Mouse (Mus musculus): Measurements from ENCODE around the gene Amigo2.

Amigo2 gene

GRCm38 (mm10) chr15:97267094-97267695 lies 20.1 kb upstream of the Amigo2 start:
- DNase-seq (ENCODE audit: low read depth, low spot score) = no peak

DNA sequence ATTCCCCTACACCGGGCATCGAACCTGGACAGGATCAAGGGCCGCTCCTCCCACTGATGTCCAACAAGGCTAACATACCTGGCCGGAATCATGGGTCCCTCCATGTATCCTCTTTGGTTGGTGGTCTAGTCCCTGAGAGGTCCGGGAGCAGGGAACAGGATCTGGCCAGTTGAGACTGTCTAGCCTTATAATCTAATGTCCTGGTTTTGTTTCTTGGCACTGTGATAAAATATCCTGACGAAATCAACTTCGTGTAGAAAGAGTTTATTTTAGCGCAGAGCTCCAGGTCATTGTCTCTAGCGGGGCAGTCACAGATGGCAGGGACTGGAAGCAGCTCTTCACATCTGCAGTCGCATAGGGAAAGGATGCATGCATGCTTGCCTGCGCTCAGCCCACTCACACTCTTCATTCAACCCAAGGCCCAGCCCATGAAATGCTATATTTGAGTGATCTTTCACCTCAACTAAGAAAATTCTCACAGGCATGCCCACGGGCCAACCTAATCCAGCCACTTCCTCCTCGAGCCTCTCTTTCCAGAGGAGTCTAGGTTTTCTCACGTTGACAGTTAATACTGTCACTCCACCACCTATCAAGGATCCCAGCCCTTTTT lies 19.3 kb upstream of the Amigo2 start:
- no peak for DNase-seq (ENCODE audit: low read depth, low spot score)

DNA sequence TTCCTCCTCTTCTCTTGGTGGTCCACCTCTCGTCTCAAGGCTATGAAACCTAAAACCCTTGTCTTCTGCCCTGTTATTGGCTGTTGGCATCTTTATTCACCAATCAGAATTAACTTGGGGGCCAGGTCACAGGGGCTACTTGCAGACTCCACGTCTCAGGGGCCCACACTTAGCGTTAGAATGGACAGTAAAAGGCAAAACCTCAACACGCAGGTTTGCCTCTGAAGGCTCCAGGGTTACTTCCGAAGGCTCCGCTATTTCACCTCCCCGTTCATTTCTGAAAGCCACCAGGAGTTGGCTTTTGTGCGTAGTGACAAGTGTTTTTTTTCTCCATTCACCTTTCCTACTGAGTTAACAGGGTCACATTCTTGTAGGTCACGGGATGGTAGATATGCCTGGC lies 15.2 kb upstream of the Amigo2 start:
- DNase-seq (ENCODE audit: low read depth, low spot score) = no peak

DNA sequence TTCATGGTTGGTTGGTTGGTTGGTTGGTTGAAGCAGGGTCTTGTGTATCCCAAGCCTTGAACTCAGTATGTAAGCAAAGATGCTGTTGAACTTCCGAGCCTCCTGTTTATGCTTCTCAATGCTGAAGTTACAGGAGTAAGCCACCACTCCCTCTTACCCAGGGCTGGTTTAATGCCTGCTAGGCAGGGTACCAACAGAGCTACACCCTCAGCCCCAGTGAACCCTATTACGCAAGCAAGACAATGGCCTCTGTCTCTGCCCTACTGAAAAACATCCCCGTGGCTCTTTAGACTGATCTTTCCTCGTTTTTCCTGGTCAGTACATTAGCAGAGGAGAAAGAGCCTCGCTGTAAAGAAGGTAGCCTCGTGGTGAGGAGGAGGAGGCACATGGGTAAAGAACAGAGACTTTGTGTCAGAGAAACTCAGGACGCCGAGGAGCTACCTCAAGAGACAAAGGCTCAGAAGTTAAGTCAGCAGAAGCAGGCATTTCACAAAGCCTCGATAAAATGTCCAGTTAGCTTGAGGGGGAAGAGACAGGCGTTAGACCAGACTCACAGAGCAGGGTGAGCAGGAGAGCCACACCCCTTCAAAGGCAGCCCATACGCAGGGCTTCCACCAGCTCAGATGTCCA lies 13.0 kb upstream of the Amigo2 start:
- no peak for DNase-seq (ENCODE audit: low read depth, low spot score)

- no peak for DNase-seq (ENCODE audit: low read depth, low spot score)
Measured at GRCm38 (mm10) chr15:97259300-97259699, 12.2 kb upstream of the Amigo2 start.

DNA sequence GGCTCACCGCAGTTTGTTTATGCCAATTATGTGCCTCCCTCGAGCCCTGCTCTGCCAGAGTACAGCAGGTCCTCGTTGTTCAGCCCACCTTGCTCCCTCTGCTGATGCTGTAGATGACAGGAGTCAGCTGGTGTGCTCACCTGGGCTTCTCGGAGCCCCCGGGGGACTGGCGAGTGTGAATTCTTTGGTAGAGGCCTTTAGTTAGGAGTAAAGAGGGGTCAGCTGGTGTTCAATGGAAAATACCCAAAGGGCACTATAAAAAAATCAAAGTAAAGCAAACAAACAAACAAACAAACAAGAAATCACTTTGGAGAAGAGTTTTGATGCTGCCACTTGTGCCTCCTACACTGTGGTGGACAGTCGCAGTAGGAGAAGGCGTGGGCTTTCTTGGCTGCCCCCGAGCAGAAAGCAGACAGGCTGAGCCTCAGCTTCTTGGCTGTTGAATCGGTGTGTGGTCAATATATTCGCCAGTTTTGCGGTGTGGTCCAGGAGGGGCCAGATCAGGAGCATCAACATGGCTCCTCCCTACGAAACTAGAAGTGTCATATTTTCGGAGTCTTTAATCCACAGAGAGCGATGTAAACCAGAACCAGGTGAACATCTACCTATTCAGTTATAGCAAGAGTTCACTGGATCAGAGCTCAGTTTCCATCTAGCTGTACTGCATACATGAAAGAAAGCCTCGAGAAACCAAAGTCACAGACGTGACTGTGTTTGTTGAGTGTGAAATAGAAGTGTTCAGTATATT lies 11.6 kb upstream of the Amigo2 start:
- DNase-seq (ENCODE audit: low read depth, low spot score) = no peak

GRCm38 (mm10) chr15:97257206-97257775 lies 10.2 kb upstream of the Amigo2 start:
- DNase-seq (ENCODE audit: low read depth, low spot score) = no peak

DNA sequence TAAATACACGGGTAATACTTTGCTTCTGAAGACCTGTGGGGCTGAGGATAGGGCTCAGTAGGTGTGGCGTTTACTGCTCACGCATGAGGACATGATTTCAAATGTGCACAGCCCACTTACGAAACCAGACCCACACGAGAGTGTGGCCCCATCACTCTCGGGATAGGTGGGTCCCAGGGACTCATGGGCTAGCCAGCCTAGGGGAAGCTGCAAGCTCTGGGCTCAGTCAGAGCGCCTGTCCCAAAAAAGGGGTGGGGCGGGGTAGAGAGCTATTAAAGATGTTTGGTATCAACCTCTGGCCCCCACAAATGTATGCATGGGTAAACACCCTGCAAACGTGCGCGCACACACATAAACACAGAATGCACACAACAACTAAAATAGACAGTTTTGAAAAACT lies 9.3 kb upstream of the Amigo2 start:
- DNase-seq (ENCODE audit: low read depth, low spot score) = no peak

- no peak for DNase-seq (ENCODE audit: low read depth, low spot score)
Measured at GRCm38 (mm10) chr15:97255800-97256199, 8.7 kb upstream of the Amigo2 start.

GRCm38 (mm10) chr15:97254375-97254774 lies 7.3 kb upstream of the Amigo2 start:
- DNase-seq (ENCODE audit: low read depth, low spot score) = no peak

DNA sequence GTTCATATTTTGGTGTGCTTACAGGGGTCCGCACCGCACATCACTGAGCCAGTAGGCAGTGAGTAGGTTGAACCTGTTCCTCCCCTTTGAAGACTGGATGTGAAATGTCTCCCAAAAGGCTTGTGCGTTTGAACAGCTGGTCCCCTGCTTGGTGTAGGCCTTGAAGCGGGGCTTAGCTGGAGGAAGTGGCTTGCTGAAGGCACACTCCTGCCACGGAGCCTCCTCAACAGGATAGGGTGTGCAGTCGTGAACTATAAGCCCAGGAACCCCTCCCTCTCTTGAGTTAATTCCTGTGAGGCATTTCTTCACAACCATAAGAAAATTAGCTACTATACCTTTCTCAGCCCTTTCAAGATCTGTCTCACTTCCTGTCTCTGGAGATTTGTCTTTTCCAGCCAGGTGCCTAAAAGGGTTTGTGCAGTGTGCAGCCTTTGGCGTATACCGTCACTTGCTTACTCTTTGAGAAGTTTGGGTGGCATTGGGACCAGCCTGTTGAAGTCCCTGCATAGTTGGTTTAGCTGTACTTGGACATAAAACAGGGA lies 5.5 kb upstream of the Amigo2 start:
- DNase-seq (ENCODE audit: low read depth, low spot score) = no peak

DNA sequence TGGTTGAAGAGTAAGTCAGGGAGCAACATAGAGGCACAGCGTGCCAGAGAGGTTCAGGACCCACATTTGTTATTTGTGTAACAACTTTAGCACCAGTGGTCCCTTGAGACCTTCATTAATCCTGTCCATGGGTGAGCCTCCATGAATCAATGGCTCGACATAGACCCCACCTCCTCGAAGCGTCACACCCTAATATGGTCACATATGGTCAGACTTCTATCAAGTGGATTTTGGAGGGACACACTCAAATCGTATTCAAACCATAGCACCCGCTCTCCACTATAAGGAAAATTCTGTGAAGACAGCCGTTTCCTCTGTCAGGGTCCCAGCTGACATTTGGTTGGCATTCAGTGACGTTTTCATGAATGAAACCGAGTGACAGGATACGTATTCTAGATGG lies 2.2 kb upstream of the Amigo2 start:
- no peak for DNase-seq (ENCODE audit: low read depth, low spot score)

- no peak for DNase-seq (ENCODE audit: low read depth, low spot score)
Measured at GRCm38 (mm10) chr15:97248296-97248695, 1.2 kb upstream of the Amigo2 start.

GRCm38 (mm10) chr15:97247791-97248161 lies 689 bp upstream of the Amigo2 start:
- DNase-seq (ENCODE audit: low read depth, low spot score) = no peak

DNA sequence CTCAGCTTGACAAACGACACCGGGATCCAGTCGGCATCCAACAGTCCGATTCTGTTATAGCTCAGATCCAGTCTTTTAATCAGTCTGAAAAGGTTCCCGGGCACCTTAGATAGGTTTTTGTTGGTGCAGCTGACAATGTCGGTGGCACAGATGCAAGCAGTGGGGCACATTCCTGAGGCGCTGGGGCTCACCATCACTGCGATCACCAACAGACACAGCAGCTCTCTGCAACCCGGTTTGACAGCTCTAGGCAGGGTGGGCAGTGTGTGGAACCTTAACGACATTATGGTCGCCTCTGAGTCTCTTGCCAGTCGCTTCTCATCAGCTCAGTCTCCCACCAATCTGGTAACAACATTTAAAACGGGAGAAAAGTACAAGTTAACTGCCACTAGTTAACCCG lies 831 bp downstream of the Amigo2 start:
- DNase-seq (ENCODE audit: low read depth, low spot score) = no peak

- no peak for DNase-seq (ENCODE audit: low read depth, low spot score)
Measured at GRCm38 (mm10) chr15:97245392-97245791, 1.7 kb downstream of the Amigo2 start.

DNA sequence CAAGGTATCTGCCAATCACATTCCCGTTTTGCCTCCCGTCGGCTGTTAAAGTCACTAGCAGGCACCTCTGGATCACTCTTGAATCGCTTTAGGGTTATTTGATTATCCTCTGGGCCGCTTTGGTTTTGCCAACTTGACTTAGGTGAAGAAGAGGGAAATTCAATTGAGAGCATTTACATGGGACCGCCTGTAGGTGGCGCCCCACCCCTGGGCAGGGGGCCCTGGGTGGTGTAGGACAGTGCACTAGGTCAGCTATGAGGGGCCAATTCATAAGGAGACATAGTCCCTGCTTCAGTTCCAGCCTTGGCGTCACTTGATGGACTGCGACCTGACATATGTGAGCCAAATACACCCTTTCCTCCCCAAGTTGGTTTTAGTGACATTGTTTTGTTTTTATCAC lies 10.1 kb downstream of the Amigo2 start:
- DNase-seq (ENCODE audit: low read depth, low spot score) = no peak

GRCm38 (mm10) chr15:97235183-97235582 lies 11.9 kb downstream of the Amigo2 start:
- no peak for DNase-seq (ENCODE audit: low read depth, low spot score)

- no peak for DNase-seq (ENCODE audit: low read depth, low spot score)
Measured at GRCm38 (mm10) chr15:97234076-97234475, 13.0 kb downstream of the Amigo2 start.

DNA sequence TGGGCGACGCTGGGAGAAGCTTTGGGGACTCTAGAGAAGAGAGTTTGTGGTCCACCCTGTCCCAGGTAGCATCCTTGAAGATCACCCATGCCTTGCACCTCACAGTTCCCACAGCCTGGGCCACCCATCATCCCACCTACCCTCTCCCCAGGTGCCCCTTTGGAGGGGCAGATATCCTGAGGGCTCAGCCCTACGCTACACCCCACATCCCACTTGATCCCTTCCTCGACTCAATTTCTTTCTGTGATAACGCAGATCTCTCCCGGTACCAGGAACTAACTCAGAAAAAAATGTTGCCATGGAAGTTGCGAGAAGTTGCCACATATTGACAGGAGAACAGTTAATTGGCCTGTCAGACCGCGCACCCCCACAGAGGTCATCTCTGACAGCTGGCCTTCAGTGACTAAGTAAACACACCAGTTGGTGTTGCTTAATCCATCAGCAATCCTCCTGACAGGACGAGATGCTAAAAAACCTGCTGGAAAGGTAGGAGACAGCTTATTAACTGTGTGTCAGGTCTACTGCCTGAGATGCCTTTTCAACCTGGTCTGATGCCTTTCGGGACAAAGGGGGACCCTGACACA lies 17.5 kb downstream of the Amigo2 start:
- DNase-seq (ENCODE audit: low read depth, low spot score) = no peak

DNA sequence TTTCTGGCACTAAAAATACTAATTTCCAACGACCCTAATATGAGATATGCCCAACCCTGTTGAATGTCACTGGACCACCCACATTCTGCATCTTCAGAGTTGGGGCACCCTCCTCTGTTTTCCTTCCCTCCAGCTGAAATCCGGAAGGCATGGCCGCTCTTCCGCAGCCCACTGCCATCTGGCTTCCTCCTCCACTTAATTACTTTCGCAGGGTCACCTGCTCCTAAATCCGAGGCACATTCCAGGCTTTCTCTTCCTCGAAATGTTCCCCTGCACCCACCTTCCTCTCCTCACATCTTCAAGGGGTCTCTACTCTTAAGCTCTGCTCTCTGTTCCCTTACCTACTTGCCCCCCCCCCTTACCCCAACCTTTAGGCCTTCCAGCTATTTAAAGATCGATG lies 23.1 kb downstream of the Amigo2 start:
- no peak for DNase-seq (ENCODE audit: low read depth, low spot score)

DNA sequence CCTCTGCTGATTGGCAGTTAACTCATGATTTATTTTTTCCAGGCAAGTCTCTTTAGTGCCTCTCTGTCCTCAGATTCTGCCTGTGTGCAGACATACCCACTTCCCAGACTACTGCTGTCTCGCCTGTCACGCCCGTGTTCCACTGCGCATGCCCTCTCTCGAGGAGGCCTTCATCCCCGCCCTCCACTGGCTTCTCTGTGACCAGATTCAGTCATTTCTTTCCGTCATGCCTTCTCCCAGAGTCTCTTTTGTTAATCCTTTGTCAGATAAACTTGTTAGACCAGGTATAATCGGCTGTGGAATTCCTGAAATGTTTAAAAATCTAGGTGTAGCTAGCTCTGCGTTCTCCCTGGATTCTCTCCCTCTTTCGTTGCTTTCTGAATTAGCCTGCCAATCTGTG lies 23.7 kb downstream of the Amigo2 start:
- no peak for DNase-seq (ENCODE audit: low read depth, low spot score)
